In the genomic region with DNA sequence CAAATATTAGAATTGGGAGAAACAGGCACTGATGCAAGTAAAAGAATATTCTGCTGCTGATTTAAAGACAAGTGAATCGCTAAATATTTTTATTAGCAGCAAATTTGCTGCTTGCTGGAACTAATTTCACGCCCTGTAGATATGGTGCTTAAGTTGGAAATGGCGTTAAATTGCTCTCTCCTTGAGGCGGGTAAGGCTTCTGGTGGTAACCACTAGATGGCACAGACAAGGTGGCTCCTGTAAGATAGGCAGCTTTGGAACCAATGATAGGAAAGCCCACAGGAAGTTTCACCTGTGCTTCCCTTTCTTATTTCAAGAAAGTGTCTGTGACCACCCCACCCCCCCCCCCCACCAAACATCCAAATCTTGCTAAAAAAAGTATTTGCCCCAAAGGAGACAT, we compare ENCODE assay signal across 17 mouse cellular contexts. TPM values are rescaled to one million over a fixed set of nuclear protein-coding genes. Genes with fewer than 3 reads are reported as not detected.
"Had no signal": no experiment of that assay in that cellular context is flagged by ENCODE, and none has a peak within 500 bp of the region (broad histone marks: within the 10 kb centered on the region; RNA-seq: fewer than 3 reads in every experiment).

No protein-coding gene starts in this region.

- H3K4me2 ChIP-seq: liver, embryonic 15.5 days; lung, embryonic 15.5 days; midbrain, embryonic 12.5 days; stomach, embryonic 15.5 days had no signal

- H3K27me3 ChIP-seq: liver, embryonic 15.5 days; lung, embryonic 15.5 days; midbrain, embryonic 12.5 days; stomach, embryonic 15.5 days had no signal

- H3K9ac ChIP-seq: liver, embryonic 15.5 days; liver, postnatal 0 days; lung, embryonic 15.5 days; midbrain, embryonic 12.5 days; stomach, embryonic 15.5 days had no signal

- H3K9me3 ChIP-seq: liver, embryonic 15.5 days; lung, embryonic 15.5 days; midbrain, embryonic 10.5 days; midbrain, embryonic 12.5 days; stomach, embryonic 15.5 days had no signal

- H3K4me1 ChIP-seq: liver, embryonic 15.5 days; lung, embryonic 15.5 days; midbrain, embryonic 10.5 days; midbrain, embryonic 12.5 days; stomach, embryonic 15.5 days had no signal

- H3K36me3 ChIP-seq: liver, embryonic 15.5 days; lung, embryonic 15.5 days; midbrain, embryonic 10.5 days; midbrain, embryonic 12.5 days; stomach, embryonic 15.5 days had no signal

- H3K4me3 ChIP-seq: liver, embryonic 15.5 days; lung, embryonic 15.5 days; midbrain, embryonic 10.5 days; midbrain, embryonic 12.5 days; myocyte; stomach, embryonic 15.5 days had no signal

- H3K27ac ChIP-seq: liver, embryonic 15.5 days; lung, embryonic 15.5 days; macrophage; midbrain, embryonic 10.5 days; midbrain, embryonic 12.5 days; stomach, embryonic 15.5 days had no signal

- DNase-seq: liver, postnatal 0 days; lung, adult 2 months; lung, postnatal 14 days; midbrain, embryonic 14.5 days; right cerebral cortex, postnatal 14 days; thymus, adult 18-20 months; thymus, postnatal 14 days; thymus, postnatal 36 days had no signal

- ATAC-seq: liver, postnatal 0 days; midbrain, embryonic 16.5 days had no signal

RNA-seq across cellular contexts. Expression of gene Pknox2, which starts 49.9 kb away (rescaled TPM):
- total RNA-seq: megakaryocyte-erythroid progenitor cell, adult 5-6 weeks had no signal
- polyA plus RNA-seq: macrophage had no signal
